Mouse (Mus musculus) midbrain, embryonic 12.5 days (tissue): ENCODE measurements around the gene Krt9. TPM values are rescaled to one million over a fixed set of nuclear protein-coding genes. Genes with fewer than 3 reads are reported as not detected.
"Not testable (repeated sequence)": the region's sequence is repeated elsewhere in the genome, so short reads cannot be mapped to it uniquely, and the experiment has no call there.

ENCODE experiments used
- ATAC-seq: fragments of 200-750 bp; cut with Nextera tagmentation; 2 replicates; pipeline ENCODE4 v1.8.0; 2017; ENCODE audit warnings: low read depth, moderate TSS enrichment, moderate library complexity; ENCODE audit not compliant: low FRiP score
- H3K27ac ChIP-seq: fragments of 300-500 bp; sonication (generic); replicated peaks from 2 replicates; pipeline ENCODE4 v1.5.1; 2016; ENCODE audit warnings: mild to moderate bottlenecking
- H3K27me3 ChIP-seq: fragments of 300-500 bp; sonication (generic); 2 replicates; pipeline ENCODE4 v1.6.1; 2016; ENCODE audit warnings: mild to moderate bottlenecking
- H3K36me3 ChIP-seq: fragments of 300-500 bp; sonication (generic); 2 replicates; pipeline ENCODE4 v1.6.1; 2016
- H3K4me1 ChIP-seq: fragments of 300-500 bp; sonication (generic); 2 replicates; pipeline ENCODE4 v1.6.1; 2016
- H3K4me2 ChIP-seq: fragments of 300-500 bp; sonication (generic); replicated peaks from 2 replicates; pipeline ENCODE4 v1.6.1; 2016; ENCODE audit warnings: mild to moderate bottlenecking, moderate library complexity
- H3K4me3 ChIP-seq: fragments of 300-500 bp; sonication (generic); 2 replicates; pipeline ENCODE4 v1.5.1; 2016; ENCODE audit warnings: mild to moderate bottlenecking
- H3K9ac ChIP-seq: fragments of 300-500 bp; sonication (generic); replicated peaks from 2 replicates; pipeline ENCODE4 v1.6.1; 2016; ENCODE audit warnings: mild to moderate bottlenecking, moderate library complexity
- H3K9me3 ChIP-seq: fragments of 300-500 bp; sonication (generic); 2 replicates; pipeline ENCODE4 v1.6.1; 2016; ENCODE audit warnings: mild to moderate bottlenecking
- WGBS: fragments of 180-500 bp; shearing (Covaris S2); methylation state at CpG from one replicate; pipeline ENCODE4 v1.1.7; 2016; 5-methylcytosine and 5-hydroxymethylcytosine counted together
- polyA plus RNA-seq: library from polyadenylated mRNA; unstranded; fragments of >200 nt; fragmentation: Nextera tagmentation; extraction: Ambion mirVana; gene quantifications from 2 replicates; pipeline ENCODE4 v1.2.1, GENCODE M21; 2016

Krt9 gene
- polyA plus RNA-seq = not detected in 2 replicates

- Histone ChIP-seq H3K9me3 (peaks cover 6% of the 10 kb centered on the region; the same call in 1 of the 2 replicates), H3K27ac (no peak within 1 kb of the TSS), H3K4me2 (no peak within 1 kb of the TSS), H3K9ac (no peak within 1 kb of the TSS), H3K4me3 (no peak within 1 kb of the TSS), H3K4me1 (no peaks in the 10 kb centered on the region), H3K36me3 (no peaks in the 10 kb centered on the region), H3K27me3 (no peaks in the 10 kb centered on the region)
- 69% methylated on average over 9 of the region's 9 CpGs for WGBS
- no peak for ATAC-seq
Observed at GRCm38 (mm10) chr11:100192992-100193391, at the start of gene Krt9. Gene Krt9, minus strand, starts transcription at chr11:100193246.

GRCm38 (mm10) chr11:100240272-100240671, 47.2 kb upstream of the Krt9 start:
- not testable (repeated sequence) for H3K4me1 ChIP-seq, H3K4me3 ChIP-seq, H3K9me3 ChIP-seq, H3K4me2 ChIP-seq, H3K36me3 ChIP-seq, H3K27me3 ChIP-seq, ATAC-seq, H3K9ac ChIP-seq, H3K27ac ChIP-seq
- WGBS = 91% methylated on average over 4 of the region's 4 CpGs

DNA sequence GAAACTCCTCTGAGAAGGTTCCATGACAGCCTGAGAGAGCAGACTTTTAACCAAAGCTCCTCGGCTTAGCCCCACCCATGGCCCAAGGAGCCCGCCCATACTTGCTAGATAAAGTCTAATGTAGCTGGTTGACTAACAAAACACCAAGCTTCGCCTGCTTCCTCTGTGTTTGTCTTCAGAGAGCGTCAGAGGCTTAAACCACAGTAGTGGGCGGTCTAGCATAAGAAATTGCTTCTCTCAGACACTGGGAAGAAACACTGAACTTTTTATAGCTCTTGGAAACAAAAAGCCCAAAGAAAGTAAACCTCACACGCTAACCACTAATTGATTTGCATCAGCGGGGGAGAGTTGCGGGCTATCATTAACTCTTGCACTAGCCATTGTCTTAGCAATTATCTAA, 28.7 kb upstream of the Krt9 start:
- ATAC-seq = no peak
- H3K4me3 ChIP-seq = no peak overlapping the region
- H3K36me3 ChIP-seq = no peaks in the 10 kb centered on the region
- no peak overlapping the region for H3K27ac ChIP-seq
- H3K27me3 ChIP-seq = no peaks in the 10 kb centered on the region
- H3K9me3 ChIP-seq = 0 out of 2 replicates have a peak, but pooled peaks cover 3% of the 10 kb centered on the region
- no peak overlapping the region for H3K9ac ChIP-seq
- H3K4me1 ChIP-seq = no peaks in the 10 kb centered on the region
- 69% methylated on average over 8 of the region's 8 CpGs for WGBS
- H3K4me2 ChIP-seq = no peak overlapping the region

DNA sequence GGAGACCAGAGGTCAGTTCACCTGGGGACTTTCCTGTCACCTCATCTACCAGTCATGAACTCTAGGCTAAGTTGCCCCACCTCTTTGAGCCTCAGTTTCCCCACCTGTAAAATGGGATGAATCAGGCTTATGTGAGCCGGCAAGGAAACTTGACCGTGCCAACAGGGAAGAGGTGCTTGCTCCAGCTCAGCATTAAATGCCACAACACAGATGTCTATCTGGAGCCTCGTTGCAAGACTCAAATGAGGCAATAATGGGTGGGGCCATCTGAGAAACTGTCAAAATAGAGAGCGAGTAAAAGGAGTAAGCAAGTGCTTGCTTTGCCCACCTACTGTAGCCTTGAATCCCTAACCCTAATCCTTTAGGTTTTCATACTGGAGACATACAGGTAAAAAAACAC, 26.3 kb upstream of the Krt9 start:
- no peaks in the 10 kb centered on the region for H3K27me3 ChIP-seq
- no peaks in the 10 kb centered on the region for H3K9me3 ChIP-seq
- H3K36me3 ChIP-seq = no peaks in the 10 kb centered on the region
- no peak overlapping the region for H3K9ac ChIP-seq
- 82% methylated on average over 4 of the region's 4 CpGs for WGBS
- ATAC-seq = no peak
- no peak overlapping the region for H3K4me2 ChIP-seq
- no peak overlapping the region for H3K27ac ChIP-seq
- no peaks in the 10 kb centered on the region for H3K4me1 ChIP-seq
- H3K4me3 ChIP-seq = no peak overlapping the region

- no peak for ATAC-seq
- WGBS = 70% methylated on average over 6 of the region's 6 CpGs
- no peak overlapping the region for H3K4me2 ChIP-seq
- no peak overlapping the region for H3K27ac ChIP-seq
- no peaks in the 10 kb centered on the region for H3K36me3 ChIP-seq
- H3K4me3 ChIP-seq = no peak overlapping the region
- H3K9me3 ChIP-seq = no peaks in the 10 kb centered on the region
- no peaks in the 10 kb centered on the region for H3K4me1 ChIP-seq
- H3K27me3 ChIP-seq = no peaks in the 10 kb centered on the region
- H3K9ac ChIP-seq = no peak overlapping the region
Observed at GRCm38 (mm10) chr11:100208542-100208941, 15.5 kb upstream of the Krt9 start.

DNA sequence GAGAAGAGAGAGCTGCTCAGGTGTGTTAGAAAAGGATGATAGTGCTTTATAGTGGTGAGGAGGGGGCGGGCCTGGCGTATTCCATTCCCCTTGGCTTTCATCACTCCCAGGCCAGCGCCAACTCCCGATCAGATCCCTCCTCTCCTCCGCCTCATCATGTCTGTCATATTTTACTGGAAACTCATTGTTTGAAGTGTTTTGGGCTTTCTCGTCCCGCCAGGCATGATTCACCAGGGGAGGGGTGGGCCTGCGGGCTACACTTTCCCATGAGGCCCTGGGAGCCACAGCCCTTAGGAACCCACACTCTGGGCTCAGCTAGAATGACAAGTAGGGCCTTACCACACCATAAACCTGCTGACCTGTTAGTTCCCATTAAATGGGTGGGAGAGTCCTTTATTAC, 14.5 kb upstream of the Krt9 start, which contains the start of gene Krt14:
Gene Krt14 (minus strand): TSS at position 51 of the 400 bp plus-strand sequence.
- no peak within 1 kb of the TSS for H3K4me3 ChIP-seq
- H3K9ac ChIP-seq = no peak within 1 kb of the TSS
- H3K27me3 ChIP-seq = no peaks in the 10 kb centered on the region
- no peak for ATAC-seq
- H3K36me3 ChIP-seq = no peaks in the 10 kb centered on the region
- no peaks in the 10 kb centered on the region for H3K9me3 ChIP-seq
- no peaks in the 10 kb centered on the region for H3K4me1 ChIP-seq
- WGBS = 90% methylated on average over 8 of the region's 8 CpGs
- no peak within 1 kb of the TSS for H3K27ac ChIP-seq
- no peak within 1 kb of the TSS for H3K4me2 ChIP-seq

DNA sequence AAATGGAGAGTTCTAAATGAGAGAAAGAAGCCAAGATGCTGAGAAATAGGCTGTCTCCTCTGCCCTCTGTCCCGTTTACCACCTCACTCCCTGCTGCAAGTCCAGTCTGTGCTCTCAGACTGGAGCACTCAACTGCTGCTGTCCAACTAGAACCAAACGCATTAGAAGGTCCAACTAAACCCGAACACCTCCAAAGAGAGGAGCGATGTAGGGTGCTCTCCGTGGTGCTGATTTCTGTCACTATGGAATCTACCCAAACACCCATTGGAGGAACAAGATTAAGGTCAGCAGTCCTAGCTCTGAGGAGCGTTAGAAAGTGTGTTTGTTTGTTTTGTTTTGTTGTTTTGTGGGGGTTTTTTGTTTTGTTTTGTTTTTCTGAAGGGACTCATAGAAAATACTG, 10.4 kb upstream of the Krt9 start:
- H3K27me3 ChIP-seq = no peaks in the 10 kb centered on the region
- ATAC-seq = no peak
- WGBS = 32% methylated on average over 6 of the region's 6 CpGs
- H3K9ac ChIP-seq = no peak overlapping the region
- no peak overlapping the region for H3K4me2 ChIP-seq
- H3K27ac ChIP-seq = no peak overlapping the region
- no peaks in the 10 kb centered on the region for H3K4me1 ChIP-seq
- no peaks in the 10 kb centered on the region for H3K36me3 ChIP-seq
- no peaks in the 10 kb centered on the region for H3K9me3 ChIP-seq
- H3K4me3 ChIP-seq = no peak overlapping the region

DNA sequence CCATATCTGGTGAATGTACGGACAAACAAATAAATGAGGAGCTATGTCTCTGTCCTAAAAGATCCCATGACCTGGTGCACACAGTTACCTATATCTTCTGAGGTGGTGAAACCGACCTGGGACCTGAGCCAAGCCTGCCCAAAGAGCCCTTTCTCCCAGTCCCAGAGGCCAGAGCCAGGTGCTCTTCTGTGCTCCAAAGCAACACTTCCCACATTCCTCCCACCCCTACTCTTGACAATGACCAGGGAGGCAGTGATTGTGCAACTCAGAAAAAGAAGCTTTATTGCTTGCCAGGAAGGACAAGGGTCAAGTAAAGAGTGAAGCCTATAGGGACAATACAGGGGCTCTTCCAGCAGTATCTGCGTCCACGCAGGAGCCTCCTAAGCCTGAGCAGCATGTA, 9.9 kb upstream of the Krt9 start:
- ATAC-seq = no peak
- Histone ChIP-seq H3K9me3 (no peaks in the 10 kb centered on the region), H3K27ac (no peak overlapping the region), H3K36me3 (no peaks in the 10 kb centered on the region), H3K4me2 (no peak overlapping the region), H3K4me1 (no peaks in the 10 kb centered on the region), H3K9ac (no peak overlapping the region), H3K4me3 (no peak overlapping the region), H3K27me3 (no peaks in the 10 kb centered on the region)
- WGBS = 83% methylated on average over 4 of the region's 4 CpGs

- Histone ChIP-seq H3K9ac (no peak overlapping the region), H3K4me3 (no peak overlapping the region), H3K4me2 (no peak overlapping the region), H3K27ac (no peak overlapping the region), H3K9me3 (no peaks in the 10 kb centered on the region), H3K36me3 (no peaks in the 10 kb centered on the region), H3K4me1 (no peaks in the 10 kb centered on the region), H3K27me3 (no peaks in the 10 kb centered on the region)
- ATAC-seq = no peak
- WGBS = 47% methylated on average over 8 of the region's 8 CpGs
Observed at GRCm38 (mm10) chr11:100200104-100200820, 7.2 kb upstream of the Krt9 start.

DNA sequence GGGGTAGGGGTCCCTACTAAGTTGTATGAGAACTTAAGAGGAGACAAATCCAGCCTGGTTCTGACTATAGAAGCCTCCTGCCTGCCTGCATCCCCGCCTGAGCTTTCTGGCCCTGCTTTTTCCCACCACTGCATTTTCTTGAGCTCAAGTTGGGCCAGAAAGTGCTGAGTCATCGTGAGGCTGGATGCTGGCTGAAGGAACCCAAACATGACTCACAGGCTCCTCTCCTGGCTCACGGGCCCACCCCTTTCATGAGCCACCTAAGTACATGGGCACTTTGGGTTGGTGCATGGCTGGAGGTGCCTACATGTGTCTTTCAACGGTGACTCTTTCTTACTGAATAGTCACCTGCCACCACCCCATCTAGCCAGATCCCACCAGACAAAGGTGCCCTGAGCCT, 5.6 kb upstream of the Krt9 start:
- H3K36me3 ChIP-seq = no peaks in the 10 kb centered on the region
- ATAC-seq = no peak
- H3K27ac ChIP-seq = no peak overlapping the region
- H3K27me3 ChIP-seq = no peaks in the 10 kb centered on the region
- no peak overlapping the region for H3K4me2 ChIP-seq
- no peaks in the 10 kb centered on the region for H3K4me1 ChIP-seq
- no peak overlapping the region for H3K9ac ChIP-seq
- no peaks in the 10 kb centered on the region for H3K9me3 ChIP-seq
- 76% methylated on average over 4 of the region's 4 CpGs for WGBS
- no peak overlapping the region for H3K4me3 ChIP-seq

GRCm38 (mm10) chr11:100191820-100192219, 1.2 kb downstream of the Krt9 start:
- Histone ChIP-seq H3K9ac (no peak overlapping the region), H3K27ac (no peak overlapping the region), H3K4me1 (no peaks in the 10 kb centered on the region), H3K36me3 (no peaks in the 10 kb centered on the region), H3K9me3 (peaks cover 6% of the 10 kb centered on the region; the same call in 1 of the 2 replicates), H3K4me2 (no peak overlapping the region), H3K27me3 (no peaks in the 10 kb centered on the region), H3K4me3 (no peak overlapping the region)
- 97% methylated on average over 3 of the region's 3 CpGs for WGBS
- no peak for ATAC-seq

- Histone ChIP-seq H3K4me3 (no peak overlapping the region), H3K27ac (no peak overlapping the region), H3K36me3 (no peaks in the 10 kb centered on the region), H3K9me3 (peaks cover 6% of the 10 kb centered on the region; the same call in 1 of the 2 replicates), H3K9ac (no peak overlapping the region), H3K4me1 (no peaks in the 10 kb centered on the region), H3K4me2 (no peak overlapping the region), H3K27me3 (no peaks in the 10 kb centered on the region)
- no peak for ATAC-seq
- 89% methylated on average over 8 of the region's 8 CpGs for WGBS
Observed at GRCm38 (mm10) chr11:100186736-100187135, 6.3 kb downstream of the Krt9 start.

DNA sequence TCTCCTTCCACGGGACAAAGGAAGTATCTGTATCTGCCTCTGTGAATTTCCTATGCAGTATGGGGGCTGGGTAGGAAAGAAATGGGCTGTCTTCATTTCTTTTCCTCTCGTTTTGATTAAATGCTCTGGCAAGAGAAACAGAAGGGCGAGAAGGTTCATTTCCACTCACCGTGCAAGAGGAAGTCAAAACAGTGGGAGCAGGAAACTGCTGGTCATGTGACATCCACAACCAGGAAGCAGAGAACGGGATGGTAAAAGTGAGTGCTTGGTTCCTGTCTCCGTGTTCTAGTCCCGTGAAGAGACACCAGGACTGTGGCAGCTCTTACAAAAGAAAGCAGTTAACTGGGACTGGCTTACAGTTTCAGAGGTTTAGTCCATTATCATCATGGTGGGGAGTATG, 11.3 kb downstream of the Krt9 start:
- ATAC-seq = no peak
- no peak overlapping the region for H3K4me3 ChIP-seq
- no peak overlapping the region for H3K27ac ChIP-seq
- no peak overlapping the region for H3K9ac ChIP-seq
- no peaks in the 10 kb centered on the region for H3K4me1 ChIP-seq
- no peaks in the 10 kb centered on the region for H3K36me3 ChIP-seq
- no peaks in the 10 kb centered on the region for H3K27me3 ChIP-seq
- no peak overlapping the region for H3K4me2 ChIP-seq
- H3K9me3 ChIP-seq = no peaks in the 10 kb centered on the region
- 87% methylated on average over 7 of the region's 7 CpGs for WGBS
